Mouse (Mus musculus): ENCODE measurements around the gene Kazn. TPM values are rescaled to one million over a fixed set of nuclear protein-coding genes. Genes with fewer than 3 reads are reported as not detected.

Gene Kazn
- total RNA-seq, 1 experiment from 2014 or later: 6.3 TPM

DNA sequence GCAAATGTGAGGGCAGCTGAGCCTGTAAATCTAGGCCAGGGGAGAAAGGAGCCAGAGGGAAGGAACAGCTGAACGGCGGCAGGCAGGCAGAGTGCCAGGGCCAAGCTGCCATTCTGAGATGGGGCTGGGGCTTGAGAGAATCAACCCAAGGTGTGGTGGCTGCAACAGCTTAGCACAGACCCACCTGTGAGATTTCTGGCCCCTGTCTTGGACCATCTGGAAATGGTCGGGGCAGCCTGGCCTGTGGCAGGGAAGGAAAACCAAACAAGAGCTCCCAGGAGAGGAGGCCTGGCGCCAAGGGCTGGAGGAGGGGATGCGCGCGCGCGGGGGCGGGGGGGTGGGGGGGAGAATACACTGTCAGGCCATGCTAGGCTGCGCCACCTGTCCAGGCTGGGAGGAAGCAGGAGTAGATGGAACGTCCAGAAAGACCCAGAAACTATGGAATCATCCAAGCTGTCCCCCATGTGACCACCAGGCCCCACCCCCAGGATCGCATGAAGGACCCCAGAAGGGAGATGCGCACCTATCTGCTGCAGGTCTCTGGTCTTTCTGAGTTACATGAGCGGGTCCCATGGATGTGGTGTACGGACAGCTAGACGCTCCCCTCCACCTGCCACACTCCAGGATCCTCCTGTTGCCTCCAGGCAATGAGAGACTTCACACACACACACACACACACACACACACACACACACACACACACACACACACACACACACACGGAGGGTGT is 158.1 kb downstream of the Kazn start:
- no peak for ATAC-seq (replicated peaks in 1 of 2; ENCODE audit: insufficient read depth in 1 of 2, low FRiP score in 2 of 2, low TSS enrichment in 1 of 2, low read depth in 1 of 2, poor library complexity in 2 of 2, severe bottlenecking in 2 of 2)

- no peak for ATAC-seq (replicated peaks in 1 of 2; ENCODE audit: insufficient read depth in 1 of 2, low FRiP score in 2 of 2, low TSS enrichment in 1 of 2, low read depth in 1 of 2, poor library complexity in 2 of 2, severe bottlenecking in 2 of 2)
Observed at GRCm38 (mm10) chr4:142080487-142080767, 158.8 kb downstream of the Kazn start.

GRCm38 (mm10) chr4:142079629-142080486 is 159.3 kb downstream of the Kazn start:
- peak; percentile 38 to 48 for ATAC-seq (replicated peaks in 1 of 2; ENCODE audit: insufficient read depth in 1 of 2, low FRiP score in 2 of 2, low TSS enrichment in 1 of 2, low read depth in 1 of 2, poor library complexity in 2 of 2, severe bottlenecking in 2 of 2)

GRCm38 (mm10) chr4:142077572-142078271 is 161.5 kb downstream of the Kazn start:
- ATAC-seq (replicated peaks in 1 of 2; ENCODE audit: insufficient read depth in 1 of 2, low FRiP score in 2 of 2, low TSS enrichment in 1 of 2, low read depth in 1 of 2, poor library complexity in 2 of 2, severe bottlenecking in 2 of 2): peak; percentile 85

GRCm38 (mm10) chr4:142076883-142077282 is 162.3 kb downstream of the Kazn start:
- ATAC-seq (replicated peaks in 1 of 2; ENCODE audit: insufficient read depth in 1 of 2, low FRiP score in 2 of 2, low TSS enrichment in 1 of 2, low read depth in 1 of 2, poor library complexity in 2 of 2, severe bottlenecking in 2 of 2): no peak

DNA sequence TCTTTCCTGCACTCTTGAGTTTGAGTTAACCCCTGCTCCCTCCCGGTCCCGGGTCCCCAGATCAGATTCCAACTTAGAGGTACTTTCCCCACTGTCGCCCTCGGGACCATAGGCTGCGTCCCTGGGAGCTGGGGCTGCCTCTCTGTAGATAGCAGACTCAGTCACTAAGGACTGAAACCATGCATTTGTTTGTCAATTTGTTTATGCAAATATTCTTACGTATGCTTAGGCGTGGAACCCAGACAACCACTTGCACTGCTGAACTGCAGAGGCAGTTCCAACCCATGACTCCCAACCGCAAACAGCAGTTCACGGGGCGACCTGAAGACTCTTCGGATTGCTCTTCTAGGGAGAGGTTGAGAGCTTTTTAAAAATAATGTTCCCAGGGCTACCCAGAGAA is 163.3 kb downstream of the Kazn start:
- no peak for ATAC-seq (replicated peaks in 1 of 2; ENCODE audit: insufficient read depth in 1 of 2, low FRiP score in 2 of 2, low TSS enrichment in 1 of 2, low read depth in 1 of 2, poor library complexity in 2 of 2, severe bottlenecking in 2 of 2)

DNA sequence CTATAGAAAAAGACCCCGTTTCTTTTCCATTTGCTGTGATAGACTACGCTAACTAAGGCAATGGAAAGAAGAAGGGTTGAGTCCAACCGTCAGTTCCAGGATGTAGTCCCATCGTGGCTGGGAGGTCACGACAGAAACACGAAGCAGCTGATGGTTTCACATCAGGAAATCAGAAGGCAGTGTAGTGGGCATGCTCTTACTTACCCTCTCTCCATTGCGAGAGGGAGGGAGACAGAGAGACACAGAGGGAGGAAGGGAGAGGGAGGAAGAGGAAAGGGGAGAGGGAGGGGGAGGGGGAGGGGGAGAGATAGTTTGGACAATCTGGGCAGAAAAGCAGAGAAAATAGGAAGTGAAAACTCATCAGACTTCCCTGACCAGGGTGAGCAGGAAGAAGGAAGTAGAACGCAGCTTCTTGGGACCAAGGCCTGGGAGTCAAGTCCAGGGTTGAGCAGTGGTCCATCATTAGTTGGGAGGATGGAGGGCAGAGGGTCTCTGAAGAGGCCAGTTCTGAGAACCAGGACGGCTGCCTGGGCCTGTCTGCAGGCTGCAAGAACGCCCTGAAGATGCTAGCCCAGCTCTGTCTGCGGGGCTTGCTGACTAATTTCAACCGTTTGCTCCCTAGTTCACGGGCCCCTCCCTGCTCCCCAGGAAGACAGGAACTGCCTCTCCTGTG is 165.0 kb downstream of the Kazn start:
- ATAC-seq (replicated peaks in 1 of 2; ENCODE audit: insufficient read depth in 1 of 2, low FRiP score in 2 of 2, low TSS enrichment in 1 of 2, low read depth in 1 of 2, poor library complexity in 2 of 2, severe bottlenecking in 2 of 2): no peak

- no peak for ATAC-seq (replicated peaks in 1 of 2; ENCODE audit: insufficient read depth in 1 of 2, low FRiP score in 2 of 2, low TSS enrichment in 1 of 2, low read depth in 1 of 2, poor library complexity in 2 of 2, severe bottlenecking in 2 of 2)
Observed at GRCm38 (mm10) chr4:142071243-142071991, 167.8 kb downstream of the Kazn start.

GRCm38 (mm10) chr4:142070840-142071239 is 168.4 kb downstream of the Kazn start:
- no peak for ATAC-seq (replicated peaks in 1 of 2; ENCODE audit: insufficient read depth in 1 of 2, low FRiP score in 2 of 2, low TSS enrichment in 1 of 2, low read depth in 1 of 2, poor library complexity in 2 of 2, severe bottlenecking in 2 of 2)

GRCm38 (mm10) chr4:142068899-142069812 is 170.0 kb downstream of the Kazn start:
- no peak for ATAC-seq (replicated peaks in 1 of 2; ENCODE audit: insufficient read depth in 1 of 2, low FRiP score in 2 of 2, low TSS enrichment in 1 of 2, low read depth in 1 of 2, poor library complexity in 2 of 2, severe bottlenecking in 2 of 2)

DNA sequence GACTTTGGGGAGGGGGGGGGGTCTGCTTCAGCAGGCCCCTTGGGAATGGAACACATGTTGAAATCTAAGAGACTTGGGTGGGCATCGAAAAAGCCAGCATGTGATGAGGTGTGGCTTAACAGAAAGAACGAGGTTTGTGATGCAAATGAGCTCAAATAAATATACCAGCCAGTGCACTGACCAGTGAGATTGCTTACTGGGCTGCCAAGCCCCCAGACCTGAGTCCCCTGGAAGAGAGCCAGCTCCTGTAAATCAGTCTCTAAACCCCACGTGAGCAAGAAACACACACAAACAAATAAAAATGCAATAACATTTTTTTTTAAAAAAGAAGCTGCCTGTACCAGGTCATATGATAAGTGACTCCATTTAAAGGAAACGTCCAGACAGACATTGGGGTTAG is 172.6 kb downstream of the Kazn start:
- ATAC-seq (replicated peaks in 1 of 2; ENCODE audit: insufficient read depth in 1 of 2, low FRiP score in 2 of 2, low TSS enrichment in 1 of 2, low read depth in 1 of 2, poor library complexity in 2 of 2, severe bottlenecking in 2 of 2): no peak

DNA sequence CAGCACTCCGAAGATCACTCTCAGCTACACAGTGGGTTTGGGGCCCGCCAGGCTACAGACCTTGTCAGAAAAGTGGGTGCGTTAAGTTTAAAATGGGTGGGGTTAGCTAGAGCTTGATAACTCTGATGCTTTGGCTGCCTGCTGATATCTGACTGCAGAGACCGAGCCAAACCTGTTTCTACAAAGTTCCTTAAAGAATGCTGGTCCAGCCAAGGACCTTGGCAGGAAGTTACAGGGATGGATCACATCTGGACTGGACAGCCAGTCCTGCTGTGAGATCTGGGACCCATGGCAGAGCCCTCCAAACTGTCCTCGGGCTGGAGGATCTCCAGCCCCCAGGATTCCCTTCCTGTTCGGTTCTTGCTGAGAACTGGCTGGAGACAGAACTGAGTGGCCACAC is 173.4 kb downstream of the Kazn start:
- no peak for ATAC-seq (replicated peaks in 1 of 2; ENCODE audit: insufficient read depth in 1 of 2, low FRiP score in 2 of 2, low TSS enrichment in 1 of 2, low read depth in 1 of 2, poor library complexity in 2 of 2, severe bottlenecking in 2 of 2)

- ATAC-seq (replicated peaks in 1 of 2; ENCODE audit: insufficient read depth in 1 of 2, low FRiP score in 2 of 2, low TSS enrichment in 1 of 2, low read depth in 1 of 2, poor library complexity in 2 of 2, severe bottlenecking in 2 of 2): no peak
Observed at GRCm38 (mm10) chr4:142065270-142065669, 173.9 kb downstream of the Kazn start.

GRCm38 (mm10) chr4:142064582-142065228 is 174.5 kb downstream of the Kazn start:
- ATAC-seq (replicated peaks in 1 of 2; ENCODE audit: insufficient read depth in 1 of 2, low FRiP score in 2 of 2, low TSS enrichment in 1 of 2, low read depth in 1 of 2, poor library complexity in 2 of 2, severe bottlenecking in 2 of 2): no peak

- ATAC-seq (replicated peaks in 1 of 2; ENCODE audit: insufficient read depth in 1 of 2, low FRiP score in 2 of 2, low TSS enrichment in 1 of 2, low read depth in 1 of 2, poor library complexity in 2 of 2, severe bottlenecking in 2 of 2): no peak
Observed at GRCm38 (mm10) chr4:142063057-142063534, 176.1 kb downstream of the Kazn start.

Measured in hematopoietic stem cell, adult 5-6 weeks (primary cell).